Mouse (Mus musculus): ENCODE measurements around the gene Gprc6a. TPM values are rescaled to one million over a fixed set of nuclear protein-coding genes. Genes with fewer than 3 reads are reported as not detected.

Gene Gprc6a
- polyA plus RNA-seq, 1 experiment, result not detected

DNA sequence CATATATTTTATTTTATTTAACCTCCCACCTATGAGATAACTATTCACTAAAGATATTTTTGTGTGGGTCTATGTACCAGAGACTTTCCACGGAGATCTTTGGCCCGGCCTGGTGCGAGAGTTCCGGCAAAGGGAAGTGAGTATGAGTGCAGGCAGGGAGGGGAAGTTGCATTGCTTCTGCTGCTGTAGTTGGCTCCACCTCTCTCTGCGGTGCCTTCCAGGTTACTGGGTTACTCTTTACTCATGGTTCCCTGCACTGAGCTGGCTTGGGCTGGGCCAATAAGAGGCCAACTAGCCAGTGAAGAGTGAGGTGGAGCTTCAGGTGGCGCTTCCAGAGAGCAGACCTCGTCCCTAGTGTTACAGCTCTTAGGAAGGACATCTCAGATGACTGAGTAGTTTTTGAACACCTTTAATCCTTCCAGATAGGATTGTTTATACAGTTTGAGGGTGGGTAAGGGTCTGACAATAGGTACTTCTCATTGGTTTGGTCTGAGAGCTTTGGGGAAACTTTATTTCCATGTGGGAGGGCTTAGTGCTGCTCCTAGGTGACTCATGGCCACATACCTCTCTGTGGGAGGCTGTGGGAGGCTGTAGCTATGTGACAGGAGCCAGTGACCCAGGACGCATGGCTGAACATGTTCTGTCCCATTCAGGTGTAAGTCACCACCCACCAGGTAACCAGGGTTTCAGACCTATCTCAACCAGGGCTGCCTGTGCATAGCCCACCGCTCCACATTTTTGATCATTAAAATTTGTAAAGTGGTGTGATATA lies 59.9 kb downstream of the Gprc6a start:
- Histone ChIP-seq H3K36me3 (ENCODE audit: control insufficient read depth, insufficient read depth) (no peaks in the 10 kb centered on the region), H3K27me3 (ENCODE audit: control insufficient read depth, insufficient read depth, insufficient read length) (no peaks in the 10 kb centered on the region), H3K79me3 (ENCODE audit: low read depth) (no peaks in the 10 kb centered on the region), H3K4me3 (ENCODE audit: insufficient read depth, poor library complexity, severe bottlenecking) (no peak overlapping the region), H3ac (ENCODE audit: control insufficient read depth, insufficient read length, low read depth) (no peak overlapping the region), H3K79me2 (ENCODE audit: control insufficient read depth, insufficient read depth) (no peaks in the 10 kb centered on the region)
- TF ChIP-seq CTCF (IDR thresholded peaks at IDR 0.05; ENCODE audit: control insufficient read depth, insufficient read depth, insufficient read length), result no peak
- no peak for TF ChIP-seq MAX (IDR thresholded peaks at IDR 0.05)
- no peak for TF ChIP-seq FOSL1 (IDR thresholded peaks at IDR 0.05; ENCODE audit: insufficient read depth, low read length, poor library complexity, severe bottlenecking)
- no peak for TF ChIP-seq CEBPB (IDR thresholded peaks at IDR 0.05; ENCODE audit: low read depth)
- TF ChIP-seq MYOD1 (IDR thresholded peaks at IDR 0.05; ENCODE audit: control insufficient read depth, insufficient read length, low read depth), result no peak
- no peak for TF ChIP-seq MYOG (IDR thresholded peaks at IDR 0.05; ENCODE audit: control insufficient read depth, extremely low read depth, insufficient read length)
- TF ChIP-seq USF1 (IDR thresholded peaks at IDR 0.05; ENCODE audit: low read depth), result no peak

Other genes starting within 250 kb of the Gprc6a start
- gene Gm49339, start 150.8 kb downstream of the Gprc6a start, polyA plus RNA-seq (2012; fragmentation: generic; extraction: Trizol), result not detected
- gene Lilr4b, start 150.8 kb downstream of the Gprc6a start, polyA plus RNA-seq (2012; fragmentation: generic; extraction: Trizol), result not detected
- gene Lilrb4a, start 140.5 kb downstream of the Gprc6a start, polyA plus RNA-seq (2012; fragmentation: generic; extraction: Trizol), result 0.06 TPM
- not detected for gene Fam162b, start 40.9 kb downstream of the Gprc6a start, polyA plus RNA-seq (2012; fragmentation: generic; extraction: Trizol)
- gene Rfx6, start 46.3 kb upstream of the Gprc6a start, polyA plus RNA-seq (2012; fragmentation: generic; extraction: Trizol), result not detected